Mouse (Mus musculus) lung, embryonic 14.5 days (tissue): Measurements from ENCODE around the gene Mboat1. TPM values are rescaled to one million over a fixed set of nuclear protein-coding genes. Genes with fewer than 3 reads are reported as not detected.

Source experiments
- ATAC-seq: fragments of 200-750 bp; cut with Nextera tagmentation; 2 replicates; pipeline ENCODE4 v1.8.0; 2017; ENCODE audit warnings: mild to moderate bottlenecking, moderate TSS enrichment, moderate library complexity; ENCODE audit not compliant: insufficient read depth
- DNase-seq: peaks from one replicate; pipeline ENCODE4 v3.0.0-alpha.2; 2015
- H3K27ac ChIP-seq: fragments of 300-500 bp; sonication (generic); 2 replicates; pipeline ENCODE4 v1.5.1; 2014; ENCODE audit warnings: low read depth, mild to moderate bottlenecking, moderate library complexity
- H3K27me3 ChIP-seq: fragments of 300-500 bp; sonication (generic); 2 replicates; pipeline ENCODE4 v1.6.1; 2014; ENCODE audit warnings: low read length, control low read depth; ENCODE audit not compliant: insufficient read depth
- H3K36me3 ChIP-seq: fragments of 300-500 bp; sonication (generic); 2 replicates; pipeline ENCODE4 v1.6.1; 2014; ENCODE audit warnings: control low read depth; ENCODE audit not compliant: insufficient read depth
- H3K4me1 ChIP-seq: fragments of 300-500 bp; sonication (generic); 2 replicates; pipeline ENCODE4 v1.6.1; 2014; ENCODE audit warnings: antibody characterized with exemption, control low read depth; ENCODE audit not compliant: insufficient read depth
- H3K4me2 ChIP-seq: fragments of 300-500 bp; sonication (generic); 2 replicates; pipeline ENCODE4 v1.6.1; 2014; ENCODE audit warnings: mild to moderate bottlenecking
- H3K4me3 ChIP-seq: fragments of 300-500 bp; sonication (generic); 2 replicates; pipeline ENCODE4 v1.5.1; 2014; ENCODE audit warnings: low read depth, low read length
- H3K9ac ChIP-seq: fragments of 300-500 bp; sonication (generic); 2 replicates; pipeline ENCODE4 v1.6.1; 2014
- H3K9me3 ChIP-seq: fragments of 300-500 bp; sonication (generic); 2 replicates; pipeline ENCODE4 v1.6.1; 2016; ENCODE audit warnings: low read depth, low read length, control low read depth
- CTCF ChIP-seq: IDR thresholded peaks from 2 replicates; pipeline ENCODE4 v1.5.1; 2016; ENCODE audit warnings: antibody characterized with exemption, low read depth
- WGBS: fragments of 180-500 bp; shearing (Covaris S2); extraction: QIAGEN DNeasy Blood & Tissue Kit; methylation state at CpG from one replicate; pipeline ENCODE4 v1.1.7; 2014; 5-methylcytosine and 5-hydroxymethylcytosine counted together
- polyA plus RNA-seq: library from polyadenylated mRNA; unstranded; fragments of >200 nt; fragmentation: Nextera tagmentation; extraction: Ambion mirVana; gene quantifications from 2 replicates; pipeline ENCODE4 v1.2.1, GENCODE M21; 2014

Gene Mboat1
- polyA plus RNA-seq, 1 experiment from 2014 or later, result 25.9 TPM

- ATAC-seq (no peak), DNase-seq (no peak)
- no peak for TF ChIP-seq CTCF
- Histone ChIP-seq H3K4me3 (no peak overlapping the region), H3K9ac (no peak overlapping the region), H3K4me1 (no peaks in the 10 kb centered on the region), H3K36me3 (no peaks in the 10 kb centered on the region), H3K4me2 (no peak overlapping the region), H3K27me3 (no peaks in the 10 kb centered on the region), H3K27ac (peak overlapping the region; percentile 32; the same call in 1 of the 2 replicates), H3K9me3 (no peaks in the 10 kb centered on the region)
- 39% methylated on average over 6 of the region's 6 CpGs for WGBS
Observed at GRCm38 (mm10) chr13:30185959-30186358, 49.7 kb downstream of the Mboat1 start.

GRCm38 (mm10) chr13:30186456-30186855 is 50.2 kb downstream of the Mboat1 start:
- ATAC-seq (peak; percentile 70), DNase-seq (peak; percentile 50)
- no peak overlapping the region for H3K9ac ChIP-seq
- no peaks in the 10 kb centered on the region for H3K27me3 ChIP-seq
- no peak overlapping the region for H3K4me3 ChIP-seq
- WGBS, result 59% methylated on average over 8 of the region's 8 CpGs
- no peaks in the 10 kb centered on the region for H3K4me1 ChIP-seq
- H3K4me2 ChIP-seq, result no peak overlapping the region
- TF ChIP-seq CTCF, result no peak
- H3K27ac ChIP-seq, result peak overlapping the region; percentile 32
- no peaks in the 10 kb centered on the region for H3K36me3 ChIP-seq
- no peaks in the 10 kb centered on the region for H3K9me3 ChIP-seq

- no peak overlapping the region for H3K9ac ChIP-seq
- no peaks in the 10 kb centered on the region for H3K9me3 ChIP-seq
- TF ChIP-seq CTCF, result no peak
- no peak overlapping the region for H3K4me2 ChIP-seq
- WGBS, result 56% methylated on average over 3 of the region's 3 CpGs
- ATAC-seq, result no peak
- no peak overlapping the region for H3K4me3 ChIP-seq
- no peaks in the 10 kb centered on the region for H3K36me3 ChIP-seq
- DNase-seq, result peak; percentile 53
- no peaks in the 10 kb centered on the region for H3K27me3 ChIP-seq
- no peaks in the 10 kb centered on the region for H3K4me1 ChIP-seq
- peak overlapping the region; percentile 40; the same call in 1 of the 2 replicates for H3K27ac ChIP-seq
Observed at GRCm38 (mm10) chr13:30192031-30192716, 55.9 kb downstream of the Mboat1 start.

GRCm38 (mm10) chr13:30193363-30193762 is 57.1 kb downstream of the Mboat1 start:
- no peak overlapping the region for H3K27ac ChIP-seq
- no peaks in the 10 kb centered on the region for H3K27me3 ChIP-seq
- no peaks in the 10 kb centered on the region for H3K9me3 ChIP-seq
- no peak overlapping the region for H3K9ac ChIP-seq
- no peak overlapping the region for H3K4me3 ChIP-seq
- no peaks in the 10 kb centered on the region for H3K36me3 ChIP-seq
- no peak for TF ChIP-seq CTCF
- no peaks in the 10 kb centered on the region for H3K4me1 ChIP-seq
- 61% methylated on average over 4 of the region's 4 CpGs for WGBS
- DNase-seq (no peak), ATAC-seq (no peak)
- no peak overlapping the region for H3K4me2 ChIP-seq

GRCm38 (mm10) chr13:30194834-30195233 is 58.5 kb downstream of the Mboat1 start:
- Histone ChIP-seq H3K36me3 (no peaks in the 10 kb centered on the region), H3K4me3 (no peak overlapping the region), H3K9ac (no peak overlapping the region), H3K27ac (no peak overlapping the region), H3K9me3 (no peaks in the 10 kb centered on the region), H3K4me1 (no peaks in the 10 kb centered on the region), H3K27me3 (no peaks in the 10 kb centered on the region), H3K4me2 (no peak overlapping the region)
- 55% methylated on average over 3 of the region's 3 CpGs for WGBS
- no peak for DNase-seq
- no peak for TF ChIP-seq CTCF
- ATAC-seq, result no peak

GRCm38 (mm10) chr13:30196661-30197060 is 60.4 kb downstream of the Mboat1 start:
- no peaks in the 10 kb centered on the region for H3K9me3 ChIP-seq
- no peaks in the 10 kb centered on the region for H3K36me3 ChIP-seq
- H3K4me2 ChIP-seq, result no peak overlapping the region
- DNase-seq, result no peak
- no peak for TF ChIP-seq CTCF
- no peaks in the 10 kb centered on the region for H3K27me3 ChIP-seq
- H3K9ac ChIP-seq, result no peak overlapping the region
- H3K4me3 ChIP-seq, result no peak overlapping the region
- H3K4me1 ChIP-seq, result no peaks in the 10 kb centered on the region
- no peak overlapping the region for H3K27ac ChIP-seq
- ATAC-seq, result no peak
- WGBS, result 74% methylated on average over 8 of the region's 8 CpGs

GRCm38 (mm10) chr13:30198101-30198570 is 61.8 kb downstream of the Mboat1 start:
- no peak overlapping the region for H3K9ac ChIP-seq
- no peaks in the 10 kb centered on the region for H3K27me3 ChIP-seq
- no peak overlapping the region for H3K4me3 ChIP-seq
- no peak for TF ChIP-seq CTCF
- ATAC-seq, result no peak
- H3K4me2 ChIP-seq, result no peak overlapping the region
- WGBS, result 75% methylated on average over 9 of the region's 9 CpGs
- no peaks in the 10 kb centered on the region for H3K4me1 ChIP-seq
- peak; percentile 35 for DNase-seq
- H3K36me3 ChIP-seq, result no peaks in the 10 kb centered on the region
- H3K9me3 ChIP-seq, result no peaks in the 10 kb centered on the region
- H3K27ac ChIP-seq, result no peak overlapping the region
